Mouse (Mus musculus): ENCODE data around the gene Trnp1. TPM values are rescaled to one million over a fixed set of nuclear protein-coding genes. Genes with fewer than 3 reads are reported as not detected.
"Not testable (repeated sequence)": the region's sequence is repeated elsewhere in the genome, so short reads cannot be mapped to it uniquely, and the experiment has no call there.

Trnp1 gene
- polyA plus RNA-seq, 1 experiment from 2014 or later: 4.4 TPM

GRCm38 (mm10) chr4:133527788-133528187, 29.4 kb upstream of the Trnp1 start:
- TF ChIP-seq EP300 (optimal IDR thresholded peaks at IDR 0.05): no peak
- no peak for TF ChIP-seq CTCF (IDR thresholded peaks at IDR 0.05; ENCODE audit: low read depth)
- H3K9ac ChIP-seq (ENCODE audit: low read length): no peak overlapping the region
- H3K27me3 ChIP-seq (ENCODE audit: control insufficient read depth, insufficient read depth, low read length): no peaks in the 10 kb centered on the region
- H3K9me3 ChIP-seq (ENCODE audit: control insufficient read depth, low read length): no peaks in the 10 kb centered on the region
- ATAC-seq (ENCODE audit: low FRiP score, low TSS enrichment) (peak; percentile 20; the same call in 1 of the 2 replicates), DNase-seq (ENCODE audit: low spot score) (no peak)
- 59% methylated on average over 16 of the region's 16 CpGs for WGBS
- H3K4me3 ChIP-seq (ENCODE audit: low read depth, low read length): no peak overlapping the region
- no peak overlapping the region for H3K27ac ChIP-seq (replicated peaks)
- no peaks in the 10 kb centered on the region for H3K4me1 ChIP-seq (replicated peaks; ENCODE audit: control insufficient read depth, insufficient read depth)
- peaks cover 12% of the 10 kb centered on the region for H3K36me3 ChIP-seq (ENCODE audit: control insufficient read depth, insufficient read depth, low read length)
- no peak overlapping the region for H3K4me2 ChIP-seq (replicated peaks; ENCODE audit: low read depth)

GRCm38 (mm10) chr4:133521502-133521901, 23.2 kb upstream of the Trnp1 start:
- 57% methylated on average over 2 of the region's 2 CpGs for WGBS
- no peaks in the 10 kb centered on the region for H3K4me1 ChIP-seq (replicated peaks; ENCODE audit: control insufficient read depth, insufficient read depth)
- no peak overlapping the region for H3K27ac ChIP-seq (replicated peaks)
- no peak overlapping the region for H3K4me3 ChIP-seq (ENCODE audit: low read depth, low read length)
- DNase-seq (ENCODE audit: low spot score): no peak
- no peak for ATAC-seq (ENCODE audit: low FRiP score, low TSS enrichment)
- H3K9ac ChIP-seq (ENCODE audit: low read length): no peak overlapping the region
- no peak for TF ChIP-seq EP300 (optimal IDR thresholded peaks at IDR 0.05)
- H3K4me2 ChIP-seq (replicated peaks; ENCODE audit: low read depth): no peak overlapping the region
- no peaks in the 10 kb centered on the region for H3K9me3 ChIP-seq (ENCODE audit: control insufficient read depth, low read length)
- H3K36me3 ChIP-seq (ENCODE audit: control insufficient read depth, insufficient read depth, low read length): no peaks in the 10 kb centered on the region
- H3K27me3 ChIP-seq (ENCODE audit: control insufficient read depth, insufficient read depth, low read length): no peaks in the 10 kb centered on the region

GRCm38 (mm10) chr4:133519369-133519665, 21.0 kb upstream of the Trnp1 start:
- H3K27ac ChIP-seq (replicated peaks): peak overlapping the region; percentile 78

GRCm38 (mm10) chr4:133518601-133519368, 20.4 kb upstream of the Trnp1 start, which contains the start of gene Kdf1:
Gene Kdf1 (plus strand): TSS chr4:133518963.
- no peak for TF ChIP-seq CTCF (IDR thresholded peaks at IDR 0.05; ENCODE audit: low read depth)
- TF ChIP-seq EP300 (optimal IDR thresholded peaks at IDR 0.05): no peak
- peak within 1 kb of the TSS; percentile 83 for H3K9ac ChIP-seq (ENCODE audit: low read length)
- no peaks in the 10 kb centered on the region for H3K9me3 ChIP-seq (ENCODE audit: control insufficient read depth, low read length)
- peak; percentile 92 for DNase-seq (ENCODE audit: low spot score)
- no peaks in the 10 kb centered on the region for H3K4me1 ChIP-seq (replicated peaks; ENCODE audit: control insufficient read depth, insufficient read depth)
- H3K4me3 ChIP-seq (ENCODE audit: low read depth, low read length): peak within 1 kb of the TSS; percentile 56
- H3K27ac ChIP-seq (replicated peaks): peak within 1 kb of the TSS; percentile 78
- 5% methylated on average over 34 of the region's 69 CpGs for WGBS
- H3K36me3 ChIP-seq (ENCODE audit: control insufficient read depth, insufficient read depth, low read length): no peaks in the 10 kb centered on the region
- ATAC-seq (ENCODE audit: low FRiP score, low TSS enrichment): peak; percentile 95
- H3K4me2 ChIP-seq (replicated peaks; ENCODE audit: low read depth): peak within 1 kb of the TSS; percentile 55
- no peaks in the 10 kb centered on the region for H3K27me3 ChIP-seq (ENCODE audit: control insufficient read depth, insufficient read depth, low read length)

More at GRCm38 (mm10) chr4:133519369-133519665, 21.0 kb upstream of the Trnp1 start:
- no peaks in the 10 kb centered on the region for H3K36me3 ChIP-seq (ENCODE audit: control insufficient read depth, insufficient read depth, low read length)
- peak overlapping the region; percentile 55 for H3K4me2 ChIP-seq (replicated peaks; ENCODE audit: low read depth)
- no peaks in the 10 kb centered on the region for H3K9me3 ChIP-seq (ENCODE audit: control insufficient read depth, low read length)
- no peak for TF ChIP-seq CTCF (IDR thresholded peaks at IDR 0.05; ENCODE audit: low read depth)
- TF ChIP-seq EP300 (optimal IDR thresholded peaks at IDR 0.05): no peak
- no peaks in the 10 kb centered on the region for H3K27me3 ChIP-seq (ENCODE audit: control insufficient read depth, insufficient read depth, low read length)
- DNase-seq (ENCODE audit: low spot score) (no peak), ATAC-seq (ENCODE audit: low FRiP score, low TSS enrichment) (no peak; the same call in 1 of the 2 replicates)
- peak overlapping the region; percentile 56 for H3K4me3 ChIP-seq (ENCODE audit: low read depth, low read length)
- H3K4me1 ChIP-seq (replicated peaks; ENCODE audit: control insufficient read depth, insufficient read depth): no peaks in the 10 kb centered on the region
- WGBS: 5% methylated on average over 24 of the region's 25 CpGs
- peak overlapping the region; percentile 83 for H3K9ac ChIP-seq (ENCODE audit: low read length)

GRCm38 (mm10) chr4:133512972-133513371, 14.6 kb upstream of the Trnp1 start:
- WGBS: 14% methylated on average over 8 of the region's 8 CpGs
- Histone ChIP-seq H3K4me2 (replicated peaks; ENCODE audit: low read depth) (no peak overlapping the region), H3K36me3 (ENCODE audit: control insufficient read depth, insufficient read depth, low read length) (no peaks in the 10 kb centered on the region), H3K27ac (replicated peaks) (no peak overlapping the region), H3K27me3 (ENCODE audit: control insufficient read depth, insufficient read depth, low read length) (no peaks in the 10 kb centered on the region), H3K9ac (ENCODE audit: low read length) (no peak overlapping the region), H3K9me3 (ENCODE audit: control insufficient read depth, low read length) (no peaks in the 10 kb centered on the region), H3K4me1 (replicated peaks; ENCODE audit: control insufficient read depth, insufficient read depth) (no peaks in the 10 kb centered on the region), H3K4me3 (ENCODE audit: low read depth, low read length) (no peak overlapping the region)
- TF ChIP-seq EP300 (optimal IDR thresholded peaks at IDR 0.05): no peak
- TF ChIP-seq CTCF (IDR thresholded peaks at IDR 0.05; ENCODE audit: low read depth): peak; percentile 90
- DNase-seq (ENCODE audit: low spot score) (peak; percentile 77), ATAC-seq (ENCODE audit: low FRiP score, low TSS enrichment) (peak; percentile 67)

GRCm38 (mm10) chr4:133512511-133512910, 14.2 kb upstream of the Trnp1 start:
- H3K4me2 ChIP-seq (replicated peaks; ENCODE audit: low read depth); ATAC-seq (ENCODE audit: low FRiP score, low TSS enrichment); H3K4me1 ChIP-seq (replicated peaks; ENCODE audit: control insufficient read depth, insufficient read depth); DNase-seq (ENCODE audit: low spot score); H3K4me3 ChIP-seq (ENCODE audit: low read depth, low read length); H3K9ac ChIP-seq (ENCODE audit: low read length); H3K9me3 ChIP-seq (ENCODE audit: control insufficient read depth, low read length); H3K27ac ChIP-seq (replicated peaks); H3K36me3 ChIP-seq (ENCODE audit: control insufficient read depth, insufficient read depth, low read length); H3K27me3 ChIP-seq (ENCODE audit: control insufficient read depth, insufficient read depth, low read length): not testable (repeated sequence)
- 52% methylated on average over 4 of the region's 5 CpGs for WGBS

Measured in stomach, postnatal 0 days (tissue).